Mouse (Mus musculus) inflammation-experienced regulatory T-cells, adult 6 months (primary cell): ENCODE results near the gene Gm45521. TPM values are rescaled to one million over a fixed set of nuclear protein-coding genes. Genes with fewer than 3 reads are reported as not detected.
A peak's percentile ranks its signal among the peaks of the same experiment; 100 is the strongest.

Experiments
- ATAC-seq: one replicate; pipeline ENCODE4 v1.8.0; 2017
- polyA plus RNA-seq, 3 experiments: library from polyadenylated mRNA; unstranded; fragments of 100-300 nt; shearing (Covaris generic); gene quantifications; one replicate each; pipeline ENCODE4 v1.2.1; 2017

Gm45521 gene
- polyA plus RNA-seq, 3 experiments from 2014 or later = not detected

GRCm38 (mm10) chr14:7954071-7954471 is 3.0 kb upstream of the Gm45521 start:
- no peak for ATAC-seq

GRCm38 (mm10) chr14:7956427-7956826 is 661 bp upstream of the Gm45521 start:
- no peak for ATAC-seq

GRCm38 (mm10) chr14:7960616-7961015 is 3.5 kb downstream of the Gm45521 start:
- ATAC-seq = no peak

GRCm38 (mm10) chr14:7961714-7962113 is 4.6 kb downstream of the Gm45521 start:
- ATAC-seq = no peak

GRCm38 (mm10) chr14:7962626-7963025 is 5.5 kb downstream of the Gm45521 start:
- no peak for ATAC-seq

- ATAC-seq = no peak
These were observed 6.1 kb downstream of the Gm45521 start for GRCm38 (mm10) chr14:7963160-7963559.

- peak; percentile 86 for ATAC-seq
These were observed 7.3 kb downstream of the Gm45521 start for GRCm38 (mm10) chr14:7964219-7964889.

GRCm38 (mm10) chr14:7971889-7972493 is 14.9 kb downstream of the Gm45521 start:
- ATAC-seq = no peak

GRCm38 (mm10) chr14:7974643-7975042 is 17.6 kb downstream of the Gm45521 start:
- ATAC-seq = no peak

- no peak for ATAC-seq
These were observed 18.1 kb downstream of the Gm45521 start for GRCm38 (mm10) chr14:7975177-7975576.

GRCm38 (mm10) chr14:7977471-7977870 is 20.4 kb downstream of the Gm45521 start:
- peak; percentile 82 for ATAC-seq

- ATAC-seq = peak; percentile 59
These were observed 21.1 kb downstream of the Gm45521 start for GRCm38 (mm10) chr14:7978183-7978582.

- no peak for ATAC-seq
These were observed 24.1 kb downstream of the Gm45521 start for GRCm38 (mm10) chr14:7981226-7981625.

- no peak for ATAC-seq
These were observed 29.8 kb downstream of the Gm45521 start for GRCm38 (mm10) chr14:7986913-7987312.

- ATAC-seq = peak; percentile 39
These were observed 32.3 kb downstream of the Gm45521 start for GRCm38 (mm10) chr14:7989371-7989770.

GRCm38 (mm10) chr14:7989961-7990360 is 32.9 kb downstream of the Gm45521 start:
- no peak for ATAC-seq

GRCm38 (mm10) chr14:7991108-7991776 is 34.2 kb downstream of the Gm45521 start:
- ATAC-seq = no peak

GRCm38 (mm10) chr14:7992158-7992557 is 35.1 kb downstream of the Gm45521 start:
- ATAC-seq = no peak

GRCm38 (mm10) chr14:7994271-7994767 is 37.2 kb downstream of the Gm45521 start, which contains the start of gene Dnase1l3:
TSS of gene Dnase1l3 (minus strand) at chr14:7994573.
- ATAC-seq = peak; percentile 5

- peak; percentile 94 for ATAC-seq
These were observed 40.2 kb downstream of the Gm45521 start for GRCm38 (mm10) chr14:7997255-7997696.

GRCm38 (mm10) chr14:7999030-7999429 is 41.9 kb downstream of the Gm45521 start:
- ATAC-seq = no peak

GRCm38 (mm10) chr14:7999435-7999834 is 42.3 kb downstream of the Gm45521 start:
- no peak for ATAC-seq

GRCm38 (mm10) chr14:8000247-8000646 is 43.2 kb downstream of the Gm45521 start:
- ATAC-seq = no peak
